Mouse (Mus musculus) Patski (cell line): ENCODE data around the gene Clstn3. TPM values are rescaled to one million over a fixed set of nuclear protein-coding genes. Genes with fewer than 3 reads are reported as not detected.
"Not testable (repeated sequence)": the region's sequence is repeated elsewhere in the genome, so short reads cannot be mapped to it uniquely, and the experiment has no call there.

ENCODE experiments used
- ATAC-seq: fragments of 100-300 bp; one replicate; pipeline ENCODE4 v1.8.0; 2021
- CTCF ChIA-PET: fragments of 350-600 bp; sonication (Branson Sonifier 250); formaldehyde crosslinking; loops from one replicate; lab custom pipeline; 2022; ENCODE audit warnings: inconsistent platforms; lab: Charles Lee
- POLR2A ChIA-PET: fragments of 350-600 bp; sonication (Branson Sonifier 250); formaldehyde crosslinking; loops from one replicate; lab custom pipeline; 2022; ENCODE audit warnings: antibody characterized with exemption, inconsistent platforms; lab: Charles Lee
- DNase-seq: peaks from one replicate; pipeline ENCODE4 v3.0.0-alpha.2; 2011; ENCODE audit warnings: low read depth, low spot score
- H3K27me3 ChIP-seq: fragments of 371-371 bp; one replicate; pipeline ENCODE4 v1.5.1; 2021
- CTCF ChIP-seq: fragments of 100-300 bp; IDR thresholded peaks from one replicate; pipeline ENCODE4 v1.5.1; 2021
- in situ Hi-C: fragments of 300-500 bp; cut with MboI; formaldehyde crosslinking; loops from 3 replicates; pipeline ENCODE4 v1.11.1; 2018; ENCODE audit warnings: low pct_unique_long_range_greater_than_20kb, mixed read lengths
- polyA plus RNA-seq: library from polyadenylated mRNA; unstranded; gene quantifications from one replicate; pipeline ENCODE4 v1.2.3, GENCODE M21; 2021

The Clstn3 gene
- polyA plus RNA-seq, 1 experiment from 2014 or later, result 0.68 TPM

DNA sequence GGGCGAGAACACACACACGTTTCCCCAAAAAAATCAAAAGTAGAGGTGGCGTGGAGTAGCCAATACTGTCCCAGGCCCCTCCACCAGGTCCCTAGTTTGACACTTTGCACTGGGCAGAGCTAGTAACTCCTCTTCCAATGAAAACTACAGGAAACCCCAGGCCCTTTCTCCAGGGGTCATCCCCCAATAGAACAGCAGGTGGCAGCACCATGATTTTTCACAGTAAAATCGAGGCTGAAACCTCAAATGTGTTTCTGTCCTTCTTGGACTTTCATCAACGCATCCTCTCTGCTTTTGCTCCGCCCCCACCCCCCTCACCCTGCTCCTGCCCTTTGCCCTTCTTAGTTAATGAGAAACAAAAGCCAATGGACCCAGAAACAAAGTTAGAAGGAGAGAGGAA lies 17.0 kb upstream of the Clstn3 start:
- peak; percentile 71 for TF ChIP-seq CTCF
- DNase-seq (no peak), ATAC-seq (peak; percentile 19)
- ChIA-PET POLR2A (no interaction called here), CTCF (interaction anchor here (1.0 to 1.8 kb wide), 4 partner anchors 11 to 60 kb away, joined by 3 to 6 read pairs (median 4); partner anchors contain the start of gene C1rl)
- in situ Hi-C loops, result loop anchor here (25.0 kb wide), 1 partner anchor 281 kb away; the partner anchor contains the start of genes Atn1, Eno2 and Gm45234
- H3K27me3 ChIP-seq, result no peaks in the 10 kb centered on the region

- POLR2A ChIA-PET, result no interaction called here
- in situ Hi-C loops, result loop anchor here (25.0 kb wide), 1 partner anchor 282 kb away; the partner anchor contains the start of genes Atn1, Eno2 and Gm45234
- ATAC-seq (no peak), DNase-seq (no peak)
- H3K27me3 ChIP-seq, result no peaks in the 10 kb centered on the region
- peak; percentile 57 for TF ChIP-seq CTCF
- CTCF ChIA-PET, result interaction anchor here (1.4 kb wide), 1 partner anchor 61 kb away, joined by 3 read pairs; no protein-coding TSS in a partner anchor
Measured at GRCm38 (mm10) chr6:124480295-124480694, 15.7 kb upstream of the Clstn3 start.

DNA sequence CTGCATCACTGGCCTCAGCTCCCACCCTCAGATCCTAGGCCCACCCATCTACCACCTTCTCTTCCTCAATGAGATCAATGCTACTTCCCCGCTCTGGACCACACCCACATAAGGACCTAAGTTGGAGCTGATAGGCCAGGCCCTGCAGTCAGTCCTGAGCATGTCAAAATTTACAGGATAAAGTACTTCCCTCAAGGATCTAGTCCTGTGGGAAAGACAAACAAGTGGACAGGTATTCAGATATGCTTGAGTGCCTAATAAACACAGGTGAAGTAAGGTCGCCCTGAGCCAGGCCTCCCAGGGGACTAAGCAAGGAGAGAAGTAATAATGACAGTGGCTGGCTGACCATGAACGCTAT lies 15.0 kb upstream of the Clstn3 start:
- no peak for DNase-seq
- CTCF ChIA-PET, result interaction anchor here (0.7 kb wide), 1 partner anchor 13 kb away, joined by 3 read pairs; no protein-coding TSS in a partner anchor
- in situ Hi-C loops, result loop anchor here (10.0 to 25.0 kb wide), 3 partner anchors 65 to 283 kb away; partner anchors contain the start of genes Atn1, C1s1, Eno2 and Gm45234
- POLR2A ChIA-PET, result no interaction called here
- no peaks in the 10 kb centered on the region for H3K27me3 ChIP-seq
- TF ChIP-seq CTCF, result no peak
- ATAC-seq, result no peak

DNA sequence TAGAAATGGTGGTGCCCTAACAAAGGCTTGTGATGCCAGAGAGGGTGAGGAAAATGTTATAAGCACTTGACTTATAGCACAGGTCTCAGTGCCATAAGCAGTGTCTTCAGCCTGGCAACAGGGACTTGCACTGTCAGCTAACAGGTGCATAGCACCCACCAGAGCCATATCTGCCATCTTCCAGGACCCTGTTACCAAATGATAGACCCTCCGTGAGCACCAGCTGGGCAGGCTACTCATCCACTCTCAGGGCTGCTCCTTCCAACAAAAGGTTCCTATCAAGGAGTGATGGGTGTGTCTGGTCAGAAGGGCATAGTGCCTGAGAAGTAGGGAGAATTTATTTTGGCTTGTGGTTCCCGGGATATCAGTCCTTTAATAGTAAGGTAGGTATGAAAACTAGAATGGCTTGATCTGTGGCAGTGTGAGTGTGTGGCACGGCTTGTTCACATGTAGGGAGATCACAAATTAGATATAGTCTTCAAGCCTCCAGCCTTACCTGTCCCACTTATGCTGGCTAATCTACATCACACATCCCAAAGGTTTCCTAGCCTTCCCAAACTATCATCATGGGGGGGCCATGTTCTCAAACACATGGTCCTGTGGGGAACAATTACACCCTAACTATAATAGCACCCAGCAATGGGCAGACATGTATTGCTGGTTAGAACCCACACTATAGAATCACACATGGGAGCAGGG lies 14.4 kb upstream of the Clstn3 start:
- DNase-seq, result no peak
- no peak for ATAC-seq
- CTCF ChIA-PET, result interaction anchor here (0.7 kb wide), 1 partner anchor 14 kb away, joined by 3 read pairs; no protein-coding TSS in a partner anchor
- POLR2A ChIA-PET, result no interaction called here
- no peaks in the 10 kb centered on the region for H3K27me3 ChIP-seq
- in situ Hi-C loops, result loop anchor here (10.0 to 25.0 kb wide), 3 partner anchors 66 to 283 kb away; partner anchors contain the start of genes Atn1, C1s1, Eno2 and Gm45234
- no peak for TF ChIP-seq CTCF

DNA sequence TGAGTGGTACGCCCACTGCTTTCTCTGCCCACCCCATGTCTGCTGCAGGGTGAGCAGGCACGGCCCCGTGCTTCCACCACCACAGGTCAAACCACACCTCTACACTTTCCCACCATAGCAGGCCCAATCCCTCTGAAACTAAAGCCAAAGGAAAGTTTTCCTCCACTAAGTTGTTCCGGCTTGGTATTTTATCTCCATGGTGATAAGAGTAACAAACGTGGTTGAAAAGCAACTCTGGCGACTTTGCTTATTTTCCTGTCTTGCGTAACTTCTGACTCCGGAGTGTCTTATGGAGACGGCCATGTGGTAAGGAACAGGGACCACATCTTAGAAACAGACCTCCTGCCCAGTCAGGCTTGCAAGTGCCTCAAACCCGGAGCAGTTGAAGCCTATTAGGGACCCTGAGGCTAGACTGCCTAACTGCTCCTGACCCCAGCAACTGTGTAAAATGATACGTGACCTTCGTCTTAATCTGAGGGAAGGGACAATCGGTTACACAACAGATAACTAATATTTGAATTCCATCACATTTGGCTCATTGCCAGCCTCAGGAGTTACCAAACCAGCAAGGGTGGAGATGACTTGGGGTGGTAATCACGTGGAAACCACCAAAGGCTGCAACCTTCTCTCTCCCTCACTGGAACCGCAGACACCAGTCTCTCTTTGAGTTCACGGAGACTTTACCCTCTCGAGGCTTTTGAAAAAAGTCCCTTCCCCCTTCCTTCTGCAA lies 13.5 kb upstream of the Clstn3 start:
- DNase-seq (peak; percentile 68), ATAC-seq (peak; percentile 86)
- no peak for TF ChIP-seq CTCF
- POLR2A ChIA-PET, result no interaction called here
- no peaks in the 10 kb centered on the region for H3K27me3 ChIP-seq
- in situ Hi-C loops, result loop anchor here (10.0 to 25.0 kb wide), 3 partner anchors 67 to 284 kb away; partner anchors contain the start of genes Atn1, C1s1, Eno2 and Gm45234
- CTCF ChIA-PET, result no interaction called here

GRCm38 (mm10) chr6:124477221-124477655 lies 12.6 kb upstream of the Clstn3 start:
- no peaks in the 10 kb centered on the region for H3K27me3 ChIP-seq
- in situ Hi-C loops, result loop anchor here (10.0 to 25.0 kb wide), 3 partner anchors 68 to 285 kb away; partner anchors contain the start of genes Atn1, C1s1, Eno2 and Gm45234
- no peak for ATAC-seq
- CTCF ChIA-PET, result interaction anchor here (1.3 kb wide), 1 partner anchor 62 kb away, joined by 4 read pairs; no protein-coding TSS in a partner anchor
- no peak for DNase-seq
- no peak for TF ChIP-seq CTCF
- POLR2A ChIA-PET, result no interaction called here

- TF ChIP-seq CTCF, result no peak
- ATAC-seq (no peak), DNase-seq (no peak)
- CTCF ChIA-PET, result interaction anchor here (1.2 to 1.3 kb wide), 2 partner anchors 11 to 61 kb away, joined by 4 read pairs; no protein-coding TSS in a partner anchor
- in situ Hi-C loops, result loop anchor here (10.0 to 25.0 kb wide), 3 partner anchors 68 to 286 kb away; partner anchors contain the start of genes Atn1, C1s1, Eno2 and Gm45234
- POLR2A ChIA-PET, result no interaction called here
- H3K27me3 ChIP-seq, result no peaks in the 10 kb centered on the region
Measured at GRCm38 (mm10) chr6:124476796-124477195, 12.2 kb upstream of the Clstn3 start.

GRCm38 (mm10) chr6:124476216-124476615 lies 11.6 kb upstream of the Clstn3 start:
- ChIA-PET POLR2A (no interaction called here), CTCF (interaction anchor here (0.7 to 1.3 kb wide), 4 partner anchors 11 to 61 kb away, joined by 3 to 4 read pairs (median 4); no protein-coding TSS in a partner anchor)
- ATAC-seq (no peak), DNase-seq (no peak)
- TF ChIP-seq CTCF, result no peak
- no peaks in the 10 kb centered on the region for H3K27me3 ChIP-seq
- in situ Hi-C loops, result loop anchor here (10.0 to 25.0 kb wide), 3 partner anchors 69 to 286 kb away; partner anchors contain the start of genes Atn1, C1s1, Eno2 and Gm45234

- ATAC-seq, POLR2A ChIA-PET, H3K27me3 ChIP-seq, DNase-seq: not testable (repeated sequence)
- TF ChIP-seq CTCF, result peak; percentile 13
- in situ Hi-C loops, result loop anchor here (10.0 to 25.0 kb wide), 3 partner anchors 69 to 287 kb away; partner anchors contain the start of genes Atn1, C1s1, Eno2 and Gm45234
- CTCF ChIA-PET, result interaction anchor here (0.7 to 1.2 kb wide), 3 partner anchors 10 to 59 kb away, joined by 3 to 4 read pairs (median 3); no protein-coding TSS in a partner anchor
Measured at GRCm38 (mm10) chr6:124475335-124476075, 10.9 kb upstream of the Clstn3 start.
